Mouse (Mus musculus) gastrocnemius, postnatal 25 days (tissue): ENCODE results near the gene Vwa5b2. TPM values are rescaled to one million over a fixed set of nuclear protein-coding genes. Genes with fewer than 3 reads are reported as not detected.

Experiments used
- microRNA-seq, 2 experiments: library from miRNA; unstranded; fragments of <30 nt; microRNA quantifications; one replicate each; pipeline ENCODE4 v1.2.0; 2021; ENCODE audit warnings: borderline replicate concordance in 2 of 2
- total RNA-seq, 2 experiments: library from RNA; stranded (reverse); gene quantifications; 1 replicate in 1 of 2; 2 replicates in 1 of 2; pipeline ENCODE4 v1.2.3; 2021

Vwa5b2 gene
- total RNA-seq, 2 experiments from 2014 or later: not detected

Small RNA genes lying within 50 kb of the gene (microRNA-seq; reads per million reads assigned to microRNA genes)
- gene Mir1224: 0 to 1.5 reads per million in 2 experiments

Other genes with a start within 250 kb of the Vwa5b2 start
- gene Abcc5, start 163.1 kb upstream of the Vwa5b2 start, total RNA-seq: 10 to 100 TPM; 51.1 to 53.5 TPM
- 10 to 100 TPM; 50.0 to 50.1 TPM for gene Eif2b5, start 90.7 kb upstream of the Vwa5b2 start, total RNA-seq
- gene Dvl3, start 72.5 kb upstream of the Vwa5b2 start, total RNA-seq: 10 to 100 TPM; 26.4 to 29.1 TPM
- 100 to 1,000 TPM; 137 to 146 TPM for gene Ap2m1, start 54.0 kb upstream of the Vwa5b2 start, total RNA-seq
- 10 to 100 TPM; 58.0 to 61.4 TPM for gene Abcf3, start 40.9 kb upstream of the Vwa5b2 start, total RNA-seq
- gene Eef1akmt4, start 22.1 kb downstream of the Vwa5b2 start, total RNA-seq: 1 to 10 TPM; 5.1 to 5.7 TPM
- gene Gm49333, start 22.1 kb downstream of the Vwa5b2 start, total RNA-seq: not detected
- 10 to 100 TPM; 10.9 to 16.8 TPM for gene Alg3, start 22.3 kb downstream of the Vwa5b2 start, total RNA-seq
- 1 to 10 TPM; 1.2 to 1.6 TPM for gene Camk2n2, start 31.8 kb downstream of the Vwa5b2 start, total RNA-seq
- gene Ece2, start 40.4 kb downstream of the Vwa5b2 start, total RNA-seq: under 1 TPM; 0.13 to 0.32 TPM
- gene Psmd2, start 62.2 kb downstream of the Vwa5b2 start, total RNA-seq: 100 to 1,000 TPM; 177 to 187 TPM
- 100 to 1,000 TPM; 356 to 390 TPM for gene Eif4g1, start 78.8 kb downstream of the Vwa5b2 start, total RNA-seq
- gene Fam131a, start 103.8 kb downstream of the Vwa5b2 start, total RNA-seq: 10 to 100 TPM; 31.5 to 57.0 TPM
- 1 to 10 TPM; 8.2 to 8.3 TPM for gene Polr2h, start 128.2 kb downstream of the Vwa5b2 start, total RNA-seq
- 1 to 10 TPM; 2.0 to 3.2 TPM for gene Clcn2, start 128.3 kb downstream of the Vwa5b2 start, total RNA-seq
- 1 to 10 TPM; 3.2 to 3.6 TPM for gene Chrd, start 143.7 kb downstream of the Vwa5b2 start, total RNA-seq
- 1 to 10 TPM; 2.1 to 3.0 TPM for gene Thpo, start 145.0 kb downstream of the Vwa5b2 start, total RNA-seq